Mouse (Mus musculus) NIH3T3 (cell line): ENCODE measurements around the gene Lrrn4cl.
"Not testable (repeated sequence)": the region's sequence is repeated elsewhere in the genome, so short reads cannot be mapped to it uniquely, and the experiment has no call there.

Experiments
- DNase-seq: peaks from one replicate; pipeline ENCODE4 v3.0.0-alpha.2; 2012; ENCODE audit warnings: low read depth

Gene Lrrn4cl

DNA sequence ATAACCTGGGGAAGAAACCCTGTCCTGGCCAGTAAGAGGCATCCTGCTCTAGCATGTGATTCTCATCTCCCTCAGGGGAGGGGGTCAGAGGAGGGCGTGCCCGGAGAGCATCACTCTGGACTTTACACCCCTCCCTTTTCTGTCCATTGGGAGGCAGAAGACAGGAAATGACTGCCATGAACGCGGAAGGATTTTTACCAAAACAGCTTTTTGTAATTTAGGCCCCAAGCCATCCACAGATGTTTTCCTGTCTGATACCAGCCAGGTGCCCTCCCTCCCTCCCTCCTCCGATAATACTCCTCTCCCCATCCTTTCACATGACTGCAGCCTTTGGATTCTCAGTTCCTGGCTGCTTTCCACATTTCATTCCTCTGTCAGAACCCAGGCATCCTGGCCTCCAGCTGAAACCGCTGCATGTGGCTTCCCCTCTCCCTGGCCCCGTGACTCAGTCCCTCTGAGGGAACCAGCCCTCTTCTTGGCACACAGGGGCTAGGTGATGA, at the start of gene Lrrn4cl:
Gene Lrrn4cl, plus strand, starts transcription at position 367 of the 500 bp plus-strand sequence.
- peak; percentile 97 for DNase-seq

DNA sequence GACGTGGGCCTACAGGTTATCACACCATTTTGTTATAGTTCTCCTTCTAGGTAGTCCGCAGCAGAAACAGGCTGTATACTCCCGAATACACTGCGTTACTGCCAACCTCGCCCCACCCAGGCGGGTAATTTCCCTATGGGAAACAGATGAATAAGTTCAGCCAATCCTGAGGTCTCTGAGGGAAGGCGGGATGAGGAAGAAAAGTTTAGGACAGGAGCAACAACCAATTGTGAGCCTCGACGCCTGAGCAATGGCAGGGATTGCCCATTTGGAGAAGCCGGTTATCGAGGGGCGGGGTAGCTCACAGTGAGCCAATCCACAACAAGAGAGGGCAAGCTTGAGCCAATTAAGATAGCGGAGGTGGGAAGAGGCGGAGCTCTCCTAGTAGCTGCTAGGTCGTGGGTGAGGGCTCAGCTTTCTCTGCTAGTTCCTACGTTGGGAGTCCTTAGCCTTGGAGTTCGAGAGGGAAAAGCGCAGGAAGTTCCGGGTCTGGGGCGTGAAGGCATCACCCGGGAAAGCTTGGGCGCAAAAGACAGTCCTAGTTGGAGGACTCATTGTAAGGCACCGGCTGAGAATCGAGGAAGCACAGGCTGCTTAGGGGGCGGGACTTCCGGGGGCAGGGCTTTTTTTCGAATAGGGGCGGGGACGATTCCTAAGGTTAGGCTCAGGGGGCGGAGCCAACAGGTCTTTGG, 48.3 kb upstream of the Lrrn4cl start, which contains the start of gene Zbtb3:
Gene Zbtb3, plus strand, starts transcription at position 426 of the 692 bp plus-strand sequence.
- peak; percentile 98 for DNase-seq

- peak; percentile 21 for DNase-seq
These were observed 47.3 kb upstream of the Lrrn4cl start for GRCm38 (mm10) chr19:8803204-8803780.

GRCm38 (mm10) chr19:8803879-8804660, 46.5 kb upstream of the Lrrn4cl start:
- DNase-seq: no peak

GRCm38 (mm10) chr19:8806810-8807209, 43.8 kb upstream of the Lrrn4cl start:
- DNase-seq: no peak

- peak; percentile 51 for DNase-seq
These were observed 34.8 kb upstream of the Lrrn4cl start for GRCm38 (mm10) chr19:8815812-8816211.

- no peak for DNase-seq
These were observed 33.6 kb upstream of the Lrrn4cl start for GRCm38 (mm10) chr19:8817001-8817400.

DNA sequence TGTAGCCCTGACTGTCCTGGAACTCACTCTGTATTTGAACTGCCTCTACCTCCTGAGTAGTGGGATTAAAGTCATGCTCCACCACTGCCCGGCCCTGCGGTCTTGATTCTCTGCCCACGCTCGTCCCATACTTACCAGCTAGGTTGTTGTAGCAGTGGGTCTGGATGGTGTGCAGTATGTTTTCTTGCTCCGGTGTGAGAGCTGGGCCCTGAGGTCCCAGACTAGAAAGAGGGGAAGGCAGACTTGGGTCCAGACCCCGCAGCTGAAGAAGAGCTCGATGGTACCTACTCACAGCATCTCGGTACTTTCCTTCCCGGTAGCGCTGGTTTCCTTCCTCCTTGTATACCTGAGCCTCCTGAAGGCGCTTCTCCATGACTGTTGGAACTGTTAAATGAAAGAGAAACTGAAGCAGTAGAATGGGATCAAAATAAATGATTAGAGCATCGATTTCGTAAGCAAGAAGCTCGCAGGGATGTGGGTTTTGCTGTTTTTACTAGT, 32.2 kb upstream of the Lrrn4cl start:
- DNase-seq: no peak

- peak; percentile 100 for DNase-seq
These were observed 31.6 kb upstream of the Lrrn4cl start, which contains the start of gene Ttc9c for GRCm38 (mm10) chr19:8818801-8819595. Gene Ttc9c, minus strand, starts transcription at chr19:8819333.

DNA sequence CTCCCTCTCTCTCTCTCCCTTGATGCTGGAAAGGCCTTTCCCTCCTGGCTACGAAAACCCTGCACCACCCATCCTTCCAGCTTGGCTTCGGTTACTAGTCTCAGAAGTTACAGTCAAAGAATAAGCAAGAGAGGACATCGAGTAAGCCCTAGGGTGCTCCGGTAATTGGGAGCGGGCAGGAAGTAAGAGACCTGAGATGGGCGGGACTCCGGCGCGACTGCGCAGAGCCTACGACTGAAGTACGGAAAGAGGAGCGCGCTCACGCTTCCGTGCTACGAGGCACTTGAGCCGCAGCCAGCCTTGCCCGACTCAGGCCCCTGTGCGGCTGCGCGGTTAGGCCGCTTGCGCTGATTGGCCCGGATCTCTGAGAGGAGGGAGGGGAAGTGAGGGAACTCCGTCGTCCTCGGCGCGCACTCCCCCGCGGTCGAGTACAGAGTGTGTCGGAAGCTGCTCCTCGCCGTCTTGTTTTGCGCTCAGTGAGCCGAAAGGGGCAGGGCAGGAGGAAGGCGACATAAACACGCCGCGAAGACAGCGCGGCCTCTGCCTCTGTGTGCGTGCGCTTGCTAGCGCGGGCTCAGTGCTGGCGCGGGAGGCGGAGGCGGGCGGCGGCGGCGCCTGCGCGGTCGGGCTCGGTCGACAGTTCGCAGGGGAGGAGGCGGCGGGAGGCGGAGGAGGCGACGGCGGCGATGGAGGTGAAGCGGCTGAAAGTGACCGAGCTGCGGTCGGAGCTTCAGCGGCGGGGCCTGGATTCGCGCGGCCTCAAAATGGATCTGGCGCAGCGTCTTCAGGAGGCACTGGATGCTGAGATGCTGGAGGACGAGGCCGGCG, 30.8 kb upstream of the Lrrn4cl start, which contains the start of gene Hnrnpul2:
Gene Hnrnpul2, plus strand, starts transcription at position 415 of the 828 bp plus-strand sequence.
- peak; percentile 100 for DNase-seq

DNA sequence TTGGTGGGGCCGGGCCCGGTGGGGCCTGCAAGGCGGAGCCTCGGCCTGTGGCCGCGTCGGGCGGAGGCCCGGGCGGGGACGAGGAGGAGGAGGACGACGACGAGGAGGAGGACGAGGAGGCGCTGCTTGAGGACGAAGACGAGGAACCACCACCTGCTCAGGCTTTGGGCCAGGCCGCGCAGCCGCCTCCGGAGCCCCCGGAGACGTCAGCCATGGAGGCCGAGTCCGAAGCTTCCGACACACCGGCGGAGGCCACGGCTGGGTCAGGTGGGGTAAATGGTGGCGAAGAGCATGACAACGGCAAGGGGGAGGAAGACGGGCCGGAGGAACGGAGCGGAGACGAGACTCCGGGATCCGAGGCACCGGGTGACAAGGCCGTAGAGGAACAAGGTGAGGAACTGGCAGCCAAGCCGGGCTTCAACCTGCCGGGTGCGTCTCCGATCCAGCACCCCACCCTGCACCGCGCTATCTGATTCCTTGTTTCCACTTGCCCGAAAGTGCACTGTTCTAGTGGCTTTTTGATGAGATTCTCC, 30.1 kb upstream of the Lrrn4cl start:
- no peak for DNase-seq

DNA sequence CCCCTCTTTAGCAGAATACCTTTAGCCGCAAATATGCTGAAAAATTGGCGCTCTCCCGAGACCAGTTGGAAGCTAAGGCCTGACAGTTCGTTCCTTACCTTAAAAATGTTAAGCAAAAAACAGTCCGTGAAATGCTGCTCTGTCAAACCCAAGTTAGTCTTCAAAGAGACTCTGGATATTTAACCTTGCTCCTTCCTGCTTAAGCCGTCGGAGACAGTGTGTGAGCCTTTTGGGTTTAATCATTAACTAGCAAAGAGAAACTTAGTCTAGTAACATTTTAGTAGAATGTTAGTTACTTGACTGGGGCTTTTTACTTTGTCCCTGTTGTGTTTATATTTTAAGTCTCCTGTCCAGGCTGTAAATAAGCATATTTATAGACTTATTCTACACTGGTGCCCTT, 29.4 kb upstream of the Lrrn4cl start:
- DNase-seq: no peak

DNA sequence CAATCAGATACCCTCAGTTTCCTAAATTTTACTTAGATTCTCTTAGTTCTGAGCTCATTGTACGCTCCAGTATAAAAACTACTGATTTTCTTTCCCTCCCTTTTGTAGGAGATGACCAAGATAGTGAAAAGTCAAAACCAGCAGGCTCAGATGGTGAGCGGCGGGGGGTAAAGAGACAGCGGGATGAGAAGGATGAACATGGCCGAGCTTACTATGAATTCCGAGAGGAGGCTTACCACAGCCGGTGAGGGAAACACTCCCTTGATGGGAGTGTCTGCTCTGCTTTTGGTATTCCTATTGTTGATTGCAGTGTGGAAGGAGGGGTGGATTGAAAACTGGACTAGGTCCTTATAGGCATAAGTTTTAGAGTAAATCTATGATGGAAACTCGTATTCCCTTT, 27.9 kb upstream of the Lrrn4cl start:
- no peak for DNase-seq

DNA sequence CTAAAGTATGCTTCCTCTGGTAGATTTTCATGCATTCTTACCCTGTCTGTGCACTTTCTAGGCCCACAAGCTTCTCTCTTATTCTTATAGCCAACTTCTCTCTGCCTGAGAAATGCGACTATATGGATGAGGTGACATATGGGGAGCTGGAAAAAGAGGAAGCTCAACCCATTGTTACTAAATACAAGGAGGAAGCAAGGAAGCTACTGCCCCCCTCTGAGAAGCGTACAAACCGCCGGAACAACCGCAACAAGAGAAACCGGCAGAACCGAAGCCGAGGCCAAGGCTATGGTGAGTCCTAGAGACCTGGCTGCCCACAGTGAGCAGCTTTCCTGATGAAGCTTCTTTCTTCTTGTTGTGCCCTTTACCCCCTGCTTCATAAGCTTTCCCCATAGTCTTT, 20.9 kb upstream of the Lrrn4cl start, which contains the start of gene AC129217.1:
Gene AC129217.1, plus strand, starts transcription at position 114 of the 400 bp plus-strand sequence.
- DNase-seq: no peak

- no peak for DNase-seq
These were observed 19.9 kb upstream of the Lrrn4cl start for GRCm38 (mm10) chr19:8830664-8831063.

GRCm38 (mm10) chr19:8831262-8831661, 19.3 kb upstream of the Lrrn4cl start:
- no peak for DNase-seq

DNA sequence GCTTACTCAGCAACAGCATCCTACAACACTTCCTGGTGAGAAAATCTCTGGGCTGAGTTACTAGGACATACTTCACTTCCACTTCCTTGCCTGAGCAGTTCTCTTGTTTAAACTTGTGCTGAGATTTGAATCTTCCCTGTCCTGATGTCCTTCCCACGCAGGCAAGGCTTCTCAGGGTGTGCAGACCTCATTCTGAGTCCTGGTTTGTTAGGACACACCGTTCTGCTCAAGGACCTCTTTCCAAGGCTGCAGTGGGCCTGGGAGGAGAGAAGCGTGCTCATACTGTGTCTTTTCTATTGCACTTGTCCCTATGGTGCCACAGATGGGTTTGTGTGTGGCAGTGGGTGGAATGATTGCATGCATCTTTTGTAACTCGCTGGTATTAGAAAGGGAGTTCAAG, 17.6 kb upstream of the Lrrn4cl start:
- no peak for DNase-seq

DNA sequence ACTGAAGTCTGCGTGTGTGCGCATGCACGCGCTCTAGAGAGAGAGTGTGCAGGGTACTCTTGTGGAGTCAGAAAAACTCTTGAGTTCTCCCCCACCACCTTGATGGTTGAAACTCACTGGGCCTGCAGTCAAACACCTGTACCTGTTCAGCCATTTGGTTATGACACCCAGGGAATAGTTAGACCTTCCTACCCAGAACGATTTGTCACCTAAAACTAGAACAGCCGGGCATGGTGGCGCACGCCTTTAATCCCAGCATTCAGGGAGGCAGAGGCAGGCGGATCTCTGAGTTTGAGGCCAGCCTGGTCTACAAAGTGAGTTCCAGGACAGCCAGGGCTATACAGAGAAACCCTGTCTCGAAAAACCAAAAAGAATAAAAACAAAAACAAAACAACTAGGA, 14.2 kb upstream of the Lrrn4cl start:
- not testable (repeated sequence) for DNase-seq

DNA sequence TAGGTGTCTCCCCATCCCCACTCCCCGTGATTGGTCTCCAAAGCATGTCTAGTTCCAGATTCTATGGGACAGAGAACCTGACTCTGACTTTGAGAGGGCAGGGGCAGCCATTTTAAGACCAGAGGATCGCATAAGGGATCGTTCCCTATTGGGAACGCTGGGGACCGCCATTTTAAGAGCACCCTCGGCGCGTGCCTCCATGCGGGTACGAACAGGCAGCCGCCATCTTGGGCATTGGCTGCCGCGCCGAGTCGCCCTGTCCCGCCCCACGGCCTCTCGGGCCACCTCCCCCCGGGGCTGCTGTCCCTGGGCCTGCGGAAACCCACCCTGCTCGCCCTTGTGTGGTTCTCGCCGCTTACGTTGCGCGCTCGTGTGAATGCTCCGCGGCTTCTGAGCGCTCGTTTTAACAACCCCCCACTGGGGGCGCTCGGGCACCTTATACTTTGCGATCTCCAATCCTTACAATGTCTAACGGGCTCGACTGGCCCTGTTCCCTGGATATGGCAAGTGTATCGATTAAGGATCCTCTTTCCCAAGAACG, 13.2 kb upstream of the Lrrn4cl start, which contains the start of gene Bscl2:
Gene Bscl2, plus strand, starts transcription at position 217 of the 541 bp plus-strand sequence.
- DNase-seq: no peak
